Mouse (Mus musculus) c-Kit-positive CD71-negative TER-119-negative erythroid progenitor cells, embryonic 14.5 days (primary cell): ENCODE measurements at regions not wholly inside any gene's neighbourhood (a gene's known extent, or its start where the extent isn't known, plus 50 kb on each side); places are given as distances from the start of the nearest gene placed in this dataset.

Experiments used
- DNase-seq: peaks from one replicate; pipeline ENCODE4 v3.0.0-alpha.2; 2013; ENCODE audit warnings: low read depth

- no peak for DNase-seq
These were observed 159.8 kb downstream of the Rpl36a-ps1 start for GRCm38 (mm10) chr14:98834316-98834715.

GRCm38 (mm10) chr14:98833230-98833999, 160.7 kb downstream of the Rpl36a-ps1 start:
- no peak for DNase-seq

GRCm38 (mm10) chr14:98832401-98832800, 161.7 kb downstream of the Rpl36a-ps1 start:
- DNase-seq = no peak

- DNase-seq = no peak
These were observed 164.0 kb downstream of the Rpl36a-ps1 start for GRCm38 (mm10) chr14:98829958-98830633.

GRCm38 (mm10) chr14:98827490-98827889, 166.6 kb downstream of the Rpl36a-ps1 start:
- no peak for DNase-seq

- DNase-seq = no peak
These were observed 180.5 kb downstream of the Rpl36a-ps1 start for GRCm38 (mm10) chr14:98813657-98814056.

- DNase-seq = no peak
These were observed 183.7 kb downstream of the Rpl36a-ps1 start for GRCm38 (mm10) chr14:98810259-98811042.

GRCm38 (mm10) chr14:98808117-98808516, 186.0 kb downstream of the Rpl36a-ps1 start:
- no peak for DNase-seq

GRCm38 (mm10) chr14:98805066-98805465, 189.1 kb downstream of the Rpl36a-ps1 start:
- no peak for DNase-seq

- no peak for DNase-seq
These were observed 192.8 kb downstream of the Rpl36a-ps1 start for GRCm38 (mm10) chr14:98801293-98801692.

- DNase-seq = no peak
These were observed 202.1 kb downstream of the Rpl36a-ps1 start for GRCm38 (mm10) chr14:98791970-98792369.

- DNase-seq = no peak
These were observed 202.7 kb downstream of the Rpl36a-ps1 start for GRCm38 (mm10) chr14:98791232-98791906.

GRCm38 (mm10) chr14:98789794-98790193, 204.3 kb downstream of the Rpl36a-ps1 start:
- DNase-seq = no peak

GRCm38 (mm10) chr14:98781711-98782110, 212.4 kb downstream of the Rpl36a-ps1 start:
- no peak for DNase-seq

GRCm38 (mm10) chr14:98772080-98772479, 222.0 kb downstream of the Rpl36a-ps1 start:
- DNase-seq = no peak

- DNase-seq = no peak
These were observed 225.3 kb downstream of the Rpl36a-ps1 start for GRCm38 (mm10) chr14:98768845-98769244.

GRCm38 (mm10) chr14:98767481-98767880, 226.6 kb downstream of the Rpl36a-ps1 start:
- DNase-seq = no peak

GRCm38 (mm10) chr14:98765358-98765757, 228.8 kb downstream of the Rpl36a-ps1 start:
- no peak for DNase-seq

- DNase-seq = no peak
These were observed 243.4 kb downstream of the Rpl36a-ps1 start for GRCm38 (mm10) chr14:98750766-98751165.

GRCm38 (mm10) chr14:98749086-98750027, 244.8 kb downstream of the Rpl36a-ps1 start:
- no peak for DNase-seq
